Mouse (Mus musculus): ENCODE results near the gene Zfp668.
A peak's percentile ranks its signal among the peaks of the same experiment; 100 is the strongest.
"Not testable (repeated sequence)": the region's sequence is repeated elsewhere in the genome, so short reads cannot be mapped to it uniquely, and the experiment has no call there.

The Zfp668 gene

GRCm38 (mm10) chr7:127840886-127841285 lies 35.7 kb downstream of the Zfp668 start:
- peak; percentile 72 for DNase-seq

- DNase-seq, result not testable (repeated sequence)
Observed at GRCm38 (mm10) chr7:127840031-127840430, 36.6 kb downstream of the Zfp668 start.

GRCm38 (mm10) chr7:127837878-127838277 lies 38.8 kb downstream of the Zfp668 start:
- DNase-seq, result not testable (repeated sequence)

DNA sequence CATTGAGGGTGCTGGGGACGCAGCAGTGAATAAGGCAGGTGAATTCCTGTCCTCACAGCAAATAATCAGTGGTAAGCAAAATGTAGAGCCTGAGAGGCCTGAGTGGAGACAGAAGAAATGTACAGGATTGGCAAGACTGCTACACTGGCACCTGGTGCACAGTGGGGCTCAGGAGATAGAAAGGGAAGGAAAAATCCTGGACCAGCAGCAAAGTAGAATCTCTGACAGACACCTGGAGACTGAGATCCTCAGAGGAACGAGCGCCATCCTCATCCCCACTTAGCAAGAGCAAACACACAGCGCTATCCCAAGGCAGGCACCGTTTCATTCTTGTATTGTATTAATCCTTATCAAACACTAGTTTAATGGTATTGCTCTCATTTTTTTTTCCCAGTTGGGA lies 39.2 kb downstream of the Zfp668 start:
- DNase-seq, result no peak

DNA sequence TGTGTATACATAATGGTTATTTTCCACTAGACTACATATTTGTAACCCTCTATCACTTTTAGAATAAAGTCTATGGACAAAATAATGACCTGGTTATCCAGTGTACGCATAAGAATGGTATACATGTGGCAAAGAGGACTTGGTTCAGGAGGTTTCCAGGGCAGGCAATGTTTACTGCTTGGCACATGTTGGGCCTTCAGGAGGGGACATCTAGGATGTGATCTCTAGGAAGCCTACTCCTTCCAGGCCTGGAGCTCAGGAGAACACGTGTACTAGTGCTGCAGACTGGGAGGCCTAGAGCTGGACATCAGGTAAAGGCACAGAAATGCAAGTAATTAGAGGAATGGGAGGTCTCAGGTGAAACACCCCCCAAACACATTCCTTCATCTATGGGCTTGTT lies 41.1 kb downstream of the Zfp668 start:
- no peak for DNase-seq

GRCm38 (mm10) chr7:127824176-127824871 lies 52.3 kb downstream of the Zfp668 start, which contains the start of the genes Stx4a and Stx1b:
Gene Stx4a, plus strand, starts transcription at chr7:127824294.
Gene Stx1b, minus strand, starts transcription at chr7:127824549.
- DNase-seq, result peak; percentile 75

- DNase-seq, result no peak
Observed at GRCm38 (mm10) chr7:127823236-127824171, 53.1 kb downstream of the Zfp668 start.

- no peak for DNase-seq
Observed at GRCm38 (mm10) chr7:127822494-127822893, 54.1 kb downstream of the Zfp668 start.

- DNase-seq, result peak; percentile 61
Observed at GRCm38 (mm10) chr7:127820836-127821509, 55.7 kb downstream of the Zfp668 start.

DNA sequence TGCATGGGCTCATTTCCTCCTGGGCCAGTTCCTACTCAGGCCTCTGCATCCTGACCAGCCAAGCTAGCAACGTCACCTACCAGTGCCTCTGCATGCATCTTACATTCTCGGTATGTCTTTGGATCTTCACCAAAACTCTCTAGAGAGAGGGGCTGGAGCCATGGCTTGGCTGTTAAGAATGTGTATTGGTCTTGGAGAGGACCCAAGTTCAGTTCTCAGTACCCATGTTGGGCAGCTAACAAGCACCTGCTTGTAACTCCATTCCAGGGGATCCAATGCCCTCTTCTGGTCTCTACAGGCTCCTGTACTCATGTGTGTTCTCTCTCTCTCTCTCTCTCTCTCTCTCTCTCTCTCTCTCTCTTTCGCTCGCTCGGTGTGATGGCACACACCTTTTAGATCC lies 58.9 kb downstream of the Zfp668 start:
- no peak for DNase-seq

GRCm38 (mm10) chr7:127817053-127817452 lies 59.6 kb downstream of the Zfp668 start:
- DNase-seq, result no peak

- peak; percentile 76 for DNase-seq
Observed at GRCm38 (mm10) chr7:127815954-127816821, 60.4 kb downstream of the Zfp668 start.

GRCm38 (mm10) chr7:127815116-127815665 lies 61.4 kb downstream of the Zfp668 start:
- DNase-seq, result no peak

GRCm38 (mm10) chr7:127814241-127814921 lies 62.2 kb downstream of the Zfp668 start:
- DNase-seq, result peak; percentile 71

- no peak for DNase-seq
Observed at GRCm38 (mm10) chr7:127813821-127814220, 62.8 kb downstream of the Zfp668 start.

All from kidney, postnatal 10 days (tissue).